Mouse (Mus musculus) lung, adult 2 months (tissue): ENCODE data around the gene Grin2b. TPM values are rescaled to one million over a fixed set of nuclear protein-coding genes. Genes with fewer than 3 reads are reported as not detected.

Experiments used
- DNase-seq: peaks from one replicate; pipeline ENCODE4 v3.0.0; 2022
- H3K4me1 ChIP-seq: fragments of 200-500 bp; 2 replicates; pipeline ENCODE4 v1.6.1; 2011; ENCODE audit warnings: low read length; ENCODE audit not compliant: control insufficient read depth, insufficient read depth
- H3K4me3 ChIP-seq: fragments of 200-500 bp; replicated peaks from 2 replicates; pipeline ENCODE3; 2011; ENCODE audit warnings: low read depth, mild to moderate bottlenecking, control low read depth, low read length; ENCODE audit errors: extremely low read depth
- CTCF ChIP-seq: fragments of 200-500 bp; IDR thresholded peaks from 2 replicates; pipeline ENCODE4 v1.5.1; 2011; ENCODE audit warnings: mild to moderate bottlenecking, low read length, control low read depth; ENCODE audit not compliant: insufficient read depth
- POLR2A ChIP-seq: fragments of 200-500 bp; IDR thresholded peaks from 2 replicates; pipeline ENCODE4 v1.6.1; 2011; ENCODE audit warnings: low read depth, mild to moderate bottlenecking, control low read depth, low read length, borderline replicate concordance; ENCODE audit errors: extremely low read depth
- WGBS: fragments of 180-500 bp; shearing (Covaris S2); methylation state at CpG from one replicate; pipeline ENCODE4 v1.1.7; 2018; 5-methylcytosine and 5-hydroxymethylcytosine counted together
- polyA plus RNA-seq: library from polyadenylated mRNA; depleted of rRNA; stranded (reverse); fragments of >200 nt; gene quantifications from 2 replicates; pipeline ENCODE4 v1.2.3, GENCODE M21; 2012

Gene Grin2b
- polyA plus RNA-seq, 1 experiment = 0.12 TPM

GRCm38 (mm10) chr6:136018962-136019361, 154.3 kb downstream of the Grin2b start:
- TF ChIP-seq CTCF (no peak), POLR2A (no peak)
- DNase-seq = no peak
- no peaks in the 10 kb centered on the region for H3K4me1 ChIP-seq
- no peak overlapping the region for H3K4me3 ChIP-seq
- WGBS = 72% methylated on average over 1 of the region's 1 CpGs

GRCm38 (mm10) chr6:136013556-136014380, 159.5 kb downstream of the Grin2b start:
- WGBS = 75% methylated on average over 12 of the region's 12 CpGs
- H3K4me1 ChIP-seq = no peaks in the 10 kb centered on the region

GRCm38 (mm10) chr6:136011533-136011932, 161.8 kb downstream of the Grin2b start:
- Histone ChIP-seq H3K4me1 (no peaks in the 10 kb centered on the region), H3K4me3 (no peak overlapping the region)
- WGBS = 70% methylated on average over 4 of the region's 4 CpGs
- TF ChIP-seq POLR2A = no peak
- no peak for TF ChIP-seq CTCF
- no peak for DNase-seq

More at GRCm38 (mm10) chr6:136013556-136014380, 159.5 kb downstream of the Grin2b start:
- TF ChIP-seq POLR2A = no peak
- TF ChIP-seq CTCF = no peak
- DNase-seq = no peak
- H3K4me3 ChIP-seq = no peak overlapping the region

GRCm38 (mm10) chr6:136011038-136011311, 162.3 kb downstream of the Grin2b start:
- 86% methylated on average over 4 of the region's 4 CpGs for WGBS
- no peak for DNase-seq
- no peak for TF ChIP-seq POLR2A
- no peak for TF ChIP-seq CTCF
- Histone ChIP-seq H3K4me3 (no peak overlapping the region), H3K4me1 (no peaks in the 10 kb centered on the region)

- H3K4me3 ChIP-seq = no peak overlapping the region
- 45% methylated on average over 7 of the region's 7 CpGs for WGBS
- TF ChIP-seq CTCF (no peak), POLR2A (no peak)
- DNase-seq = no peak
- no peaks in the 10 kb centered on the region for H3K4me1 ChIP-seq
Observed at GRCm38 (mm10) chr6:136010290-136011037, 162.8 kb downstream of the Grin2b start.

- no peak overlapping the region for H3K4me3 ChIP-seq
- 81% methylated on average over 6 of the region's 6 CpGs for WGBS
- H3K4me1 ChIP-seq = no peaks in the 10 kb centered on the region
- no peak for DNase-seq
- TF ChIP-seq CTCF = no peak
- no peak for TF ChIP-seq POLR2A
Observed at GRCm38 (mm10) chr6:136008120-136008519, 165.2 kb downstream of the Grin2b start.

GRCm38 (mm10) chr6:135994691-135995090, 178.6 kb downstream of the Grin2b start:
- TF ChIP-seq CTCF (no peak), POLR2A (no peak)
- DNase-seq = no peak
- Histone ChIP-seq H3K4me3 (no peak overlapping the region), H3K4me1 (no peaks in the 10 kb centered on the region)
- 57% methylated on average over 7 of the region's 7 CpGs for WGBS

GRCm38 (mm10) chr6:135993897-135994296, 179.4 kb downstream of the Grin2b start:
- no peak for DNase-seq
- 90% methylated on average over 3 of the region's 3 CpGs for WGBS
- TF ChIP-seq CTCF = no peak
- no peak overlapping the region for H3K4me3 ChIP-seq
- H3K4me1 ChIP-seq = no peaks in the 10 kb centered on the region

GRCm38 (mm10) chr6:135993378-135993777, 179.9 kb downstream of the Grin2b start:
- TF ChIP-seq POLR2A (no peak), CTCF (no peak)
- 92% methylated on average over 11 of the region's 11 CpGs for WGBS
- DNase-seq = no peak

GRCm38 (mm10) chr6:135976106-135976505, 197.2 kb downstream of the Grin2b start:
- Histone ChIP-seq H3K4me3 (no peak overlapping the region), H3K4me1 (no peaks in the 10 kb centered on the region)
- TF ChIP-seq POLR2A = no peak
- no peak for TF ChIP-seq CTCF
- DNase-seq = no peak
- 65% methylated on average over 3 of the region's 3 CpGs for WGBS

More at GRCm38 (mm10) chr6:135993378-135993777, 179.9 kb downstream of the Grin2b start:
- Histone ChIP-seq H3K4me3 (no peak overlapping the region), H3K4me1 (no peaks in the 10 kb centered on the region)

GRCm38 (mm10) chr6:135972481-135972880, 200.8 kb downstream of the Grin2b start:
- no peak for DNase-seq
- 50% methylated on average over 9 of the region's 9 CpGs for WGBS
- Histone ChIP-seq H3K4me1 (no peaks in the 10 kb centered on the region), H3K4me3 (no peak overlapping the region)
- no peak for TF ChIP-seq CTCF
- TF ChIP-seq POLR2A = no peak
